Mouse (Mus musculus) layer of hippocampus, adult 18-20 months (tissue): ENCODE results near the gene Olfr1329. TPM values are rescaled to one million over a fixed set of nuclear protein-coding genes. Genes with fewer than 3 reads are reported as not detected.
"Not testable (repeated sequence)": the region's sequence is repeated elsewhere in the genome, so short reads cannot be mapped to it uniquely, and the experiment has no call there.

ENCODE experiments used
- DNase-seq, 2 experiments: peaks; one replicate each; pipeline ENCODE4 v3.0.0; 2022; ENCODE audit warnings: low spot score in 2 of 2
- long read RNA-seq: library from polyadenylated mRNA; stranded (forward); transcript quantifications from one replicate; pipeline ENCODE4 v2.0.0, GENCODE M21; 2021
- total RNA-seq, 2 experiments: library from RNA; stranded (reverse); gene quantifications; 2 replicates each; pipeline ENCODE4 v1.2.3; 2021

The Olfr1329 gene
- total RNA-seq = not detected
- long read RNA-seq = 0 reads

- DNase-seq = not testable (repeated sequence)
Observed at GRCm38 (mm10) chr4:118917365-118917764, at the start of gene Olfr1329. Gene Olfr1329 (minus strand): TSS chr4:118917465.

- DNase-seq = peak; percentile 11 to 41
Observed at GRCm38 (mm10) chr4:118961141-118961628, 43.9 kb upstream of the Olfr1329 start, which contains the start of gene Lao1. Gene Lao1 (plus strand): TSS chr4:118961578.

GRCm38 (mm10) chr4:118958812-118959211 is 41.5 kb upstream of the Olfr1329 start:
- no peak for DNase-seq

- no peak for DNase-seq
Observed at GRCm38 (mm10) chr4:118938512-118938911, 21.2 kb upstream of the Olfr1329 start, which contains the start of gene Olfr1328. Gene Olfr1328 (minus strand): TSS chr4:118938612.

GRCm38 (mm10) chr4:118931326-118931725 is 14.1 kb upstream of the Olfr1329 start:
- not testable (repeated sequence) for DNase-seq

- no peak for DNase-seq
Observed at GRCm38 (mm10) chr4:118901981-118902380, 15.3 kb downstream of the Olfr1329 start.

- no peak for DNase-seq
Observed at GRCm38 (mm10) chr4:118888297-118888696, 29.0 kb downstream of the Olfr1329 start, which contains the start of gene Olfr1330. Gene Olfr1330 (plus strand): TSS chr4:118888597.

- DNase-seq = peak in 1 of 2 experiments; percentile 1
Observed at GRCm38 (mm10) chr4:118867566-118867965, 49.7 kb downstream of the Olfr1329 start.

Other genes starting within 250 kb of the Olfr1329 start
- gene Olfr1342, start 224.7 kb downstream of the Olfr1329 start, total RNA-seq = not detected
- not detected for gene Olfr1341, start 213.9 kb downstream of the Olfr1329 start, total RNA-seq
- not detected for gene Olfr1340, start 197.3 kb downstream of the Olfr1329 start, total RNA-seq
- gene Olfr1339, start 185.3 kb downstream of the Olfr1329 start, total RNA-seq = not detected
- gene Olfr1338, start 158.7 kb downstream of the Olfr1329 start, total RNA-seq = not detected
- not detected for gene Olfr1337, start 134.9 kb downstream of the Olfr1329 start, total RNA-seq
- gene Olfr1335, start 107.5 kb downstream of the Olfr1329 start, total RNA-seq = not detected
- not detected for gene Olfr1333, start 81.2 kb downstream of the Olfr1329 start, total RNA-seq
- gene Olfr1331, start 52.8 kb downstream of the Olfr1329 start, total RNA-seq = not detected
- gene Olfr1330, start 28.9 kb downstream of the Olfr1329 start, total RNA-seq = not detected
- not detected for gene Olfr1328, start 21.1 kb upstream of the Olfr1329 start, total RNA-seq
- gene Lao1, start 44.1 kb upstream of the Olfr1329 start, total RNA-seq = under 1 TPM; 0.30 to 0.57 TPM
- gene Slc2a1, start 191.2 kb upstream of the Olfr1329 start, total RNA-seq = 10 to 100 TPM; 88.9 to 98.4 TPM